Mouse (Mus musculus) 416B (cell line): ENCODE results near the gene Vgll3.
A peak's percentile ranks its signal among the peaks of the same experiment; 100 is the strongest.

Source experiments
- DNase-seq: peaks from one replicate; pipeline ENCODE4 v3.0.0; 2011; ENCODE audit warnings: low read depth

The Vgll3 gene

DNA sequence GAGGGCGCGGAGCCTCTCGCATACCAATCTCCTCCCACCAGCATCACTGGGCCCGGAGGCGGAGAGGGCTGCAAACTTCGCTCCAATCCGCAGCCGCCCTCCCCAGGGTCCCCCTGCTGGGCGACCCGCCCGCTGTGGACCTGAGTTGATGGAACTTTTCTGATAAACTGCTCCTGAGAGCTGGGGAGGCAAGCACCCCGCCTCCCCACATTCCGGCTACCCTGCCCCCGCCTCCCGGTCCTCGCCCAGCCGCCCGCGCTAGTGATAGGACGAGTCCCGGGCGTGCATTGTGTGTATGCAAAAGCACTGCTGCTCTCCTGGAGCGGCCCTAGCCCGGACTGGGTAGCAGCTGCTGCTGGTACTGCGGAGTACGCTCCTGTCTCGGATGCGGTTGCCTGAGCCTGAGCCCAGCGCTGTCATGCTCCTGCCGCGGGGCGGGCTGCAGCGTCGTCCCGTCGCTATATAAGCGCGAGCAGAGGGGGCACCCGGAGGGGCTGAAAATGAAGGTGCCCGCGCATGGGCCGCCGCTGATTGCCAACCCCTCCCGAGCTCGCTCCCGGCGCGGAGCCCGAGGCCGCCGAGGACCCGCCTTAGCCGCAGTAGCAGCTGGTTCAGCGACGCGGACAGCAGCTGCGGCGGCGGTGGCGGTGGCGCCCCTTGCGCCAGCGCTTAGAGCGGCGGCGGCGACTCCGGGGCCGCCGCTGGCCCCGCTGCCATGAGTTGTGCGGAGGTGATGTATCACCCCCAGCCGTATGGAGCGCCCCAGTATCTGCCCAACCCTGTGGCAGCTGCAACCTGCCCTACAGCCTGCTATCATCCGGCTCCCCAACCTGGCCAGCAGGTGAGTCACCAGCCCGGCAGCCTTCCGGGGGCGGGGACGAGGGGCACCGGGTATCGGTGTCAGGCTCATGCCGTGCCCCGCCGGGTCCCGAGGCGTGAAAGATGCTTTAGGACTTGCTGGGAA is at the start of gene Vgll3:
TSS of gene Vgll3 (plus strand) at position 340 of the 964 bp plus-strand sequence.
- DNase-seq = no peak

DNA sequence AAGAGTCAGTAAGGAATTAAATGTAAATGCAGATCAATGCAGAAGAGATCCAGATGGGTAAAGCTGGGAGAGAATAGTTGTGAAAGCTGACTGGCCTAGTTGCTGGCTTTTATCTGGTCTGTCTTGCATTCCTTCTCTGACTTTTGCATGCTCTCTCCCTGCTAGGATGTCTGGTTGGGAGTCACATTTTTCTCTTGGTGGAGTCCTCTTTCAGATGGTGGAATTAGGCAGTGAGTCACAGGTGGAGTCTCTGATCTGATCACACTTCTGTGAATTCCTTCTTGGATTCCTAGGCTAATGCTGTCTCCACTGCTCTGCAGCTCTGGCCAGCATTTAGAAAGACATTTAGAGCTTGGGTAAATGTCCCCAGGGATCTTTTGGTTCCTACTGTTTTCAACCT is 49.1 kb upstream of the Vgll3 start:
- no peak for DNase-seq

DNA sequence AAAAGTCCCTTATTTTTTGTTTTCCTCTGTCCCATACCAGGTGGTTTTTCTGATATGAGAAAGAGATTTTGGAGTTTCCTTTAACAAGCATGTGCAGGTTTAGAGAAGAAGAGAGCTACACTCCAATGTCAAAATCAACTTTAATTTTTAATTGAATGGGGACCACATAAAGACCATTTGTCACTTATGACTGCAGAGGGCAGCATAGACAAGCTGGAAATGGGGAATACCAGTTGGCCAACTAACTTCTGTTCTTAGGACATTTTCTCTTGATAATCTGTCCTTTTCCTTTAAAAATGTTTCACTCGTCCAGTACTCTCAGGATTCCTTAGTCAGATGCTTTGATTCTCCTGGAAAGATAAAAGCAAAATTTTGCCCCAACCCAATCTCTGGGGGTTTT is 29.1 kb upstream of the Vgll3 start:
- DNase-seq = peak; percentile 22

DNA sequence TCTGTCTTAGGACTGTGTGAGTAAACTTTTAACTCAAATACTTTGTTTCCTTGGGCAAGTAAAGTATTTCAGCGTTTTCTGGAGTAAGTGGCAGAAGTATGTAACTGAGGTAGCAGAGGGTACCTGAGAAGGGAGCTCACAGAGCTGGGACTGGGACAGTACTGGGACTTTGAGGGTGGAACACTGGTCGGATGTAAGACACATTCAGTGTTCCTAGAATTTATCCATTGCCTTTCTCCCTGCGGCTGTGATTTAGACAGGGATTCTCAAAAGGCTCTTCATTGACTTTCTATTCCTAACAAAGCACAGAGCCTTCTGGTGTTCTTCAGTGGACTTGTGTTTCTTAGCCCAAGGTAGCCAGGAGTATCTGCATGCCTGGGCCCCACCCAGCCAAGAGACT is 1.0 kb downstream of the Vgll3 start:
- no peak for DNase-seq

DNA sequence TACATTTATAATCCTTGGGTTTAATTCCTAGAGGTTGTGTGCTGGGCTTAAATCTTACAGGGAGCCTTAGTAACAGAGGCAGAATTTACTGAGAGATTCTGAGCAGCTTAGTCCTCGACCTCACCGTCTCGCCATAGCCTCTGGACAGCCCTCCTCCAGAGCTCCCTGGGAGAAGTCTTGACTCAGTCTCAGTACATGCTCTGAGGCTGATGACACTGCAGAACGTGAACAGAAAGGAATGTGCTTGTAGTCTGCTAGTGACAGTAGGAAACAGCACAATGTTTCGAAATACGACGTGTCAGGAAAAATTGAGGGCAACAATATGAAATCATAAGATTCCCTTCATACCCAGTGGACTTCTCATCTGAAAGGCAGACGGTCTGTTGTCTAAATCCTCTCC is 3.7 kb downstream of the Vgll3 start:
- DNase-seq = no peak

DNA sequence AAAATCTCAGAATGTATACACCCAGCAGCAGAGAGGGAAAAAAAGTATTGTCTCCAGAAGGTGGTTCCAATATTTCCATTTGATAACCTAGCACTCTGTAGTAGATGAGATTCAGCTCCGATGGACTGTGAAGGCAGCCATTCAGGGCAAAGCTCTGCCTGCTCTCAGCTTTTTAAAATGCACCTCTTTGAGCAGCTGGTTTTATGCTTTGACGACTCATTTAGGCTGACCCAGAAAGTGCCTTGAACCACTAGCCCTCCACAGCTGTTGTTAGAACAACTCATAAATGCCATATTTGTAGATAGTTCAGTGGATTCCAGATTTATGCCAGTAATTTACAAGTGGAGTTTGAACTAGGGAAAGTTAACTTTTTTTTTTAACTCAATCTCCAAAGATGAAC is 5.7 kb downstream of the Vgll3 start:
- DNase-seq = no peak

DNA sequence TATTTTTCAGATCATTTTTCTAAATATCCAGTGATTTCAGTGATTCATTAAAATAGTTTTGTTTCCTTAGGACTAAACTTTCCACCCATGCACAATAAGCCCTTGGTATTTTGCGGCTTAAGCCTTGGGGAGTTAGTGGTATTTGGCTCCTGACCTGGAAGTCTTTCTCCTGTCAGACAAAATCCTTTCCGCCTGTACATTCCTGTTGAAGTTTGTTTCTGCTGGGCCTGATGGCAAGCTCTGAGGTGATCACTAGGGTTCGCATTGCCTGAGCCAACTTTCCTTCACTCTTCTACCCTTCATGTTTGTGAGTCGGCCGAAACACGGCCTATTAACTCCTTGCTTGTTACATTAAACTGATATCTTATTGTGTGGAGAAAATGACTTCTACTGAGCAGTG is 8.7 kb downstream of the Vgll3 start:
- no peak for DNase-seq

DNA sequence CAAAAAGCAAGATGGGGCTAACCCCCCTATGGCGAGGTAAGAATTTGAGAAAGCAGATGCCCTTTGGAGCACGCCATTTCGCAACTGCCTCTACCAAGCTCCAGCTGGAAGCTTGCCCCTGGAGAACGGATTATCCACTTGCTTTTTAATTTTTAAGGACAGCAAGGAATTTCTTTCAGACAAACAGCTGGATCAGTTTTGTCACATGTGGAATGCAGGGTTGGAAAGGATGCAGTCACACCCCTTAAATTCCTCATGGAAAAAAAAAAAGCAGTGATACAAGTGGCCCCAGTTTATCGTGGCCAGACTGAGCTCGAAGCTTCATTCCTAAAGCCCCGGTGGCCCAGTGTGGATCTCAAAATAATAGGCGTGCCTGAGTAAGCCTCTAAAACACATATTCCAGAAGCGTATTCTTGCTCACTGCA is 13.1 kb downstream of the Vgll3 start:
- no peak for DNase-seq

DNA sequence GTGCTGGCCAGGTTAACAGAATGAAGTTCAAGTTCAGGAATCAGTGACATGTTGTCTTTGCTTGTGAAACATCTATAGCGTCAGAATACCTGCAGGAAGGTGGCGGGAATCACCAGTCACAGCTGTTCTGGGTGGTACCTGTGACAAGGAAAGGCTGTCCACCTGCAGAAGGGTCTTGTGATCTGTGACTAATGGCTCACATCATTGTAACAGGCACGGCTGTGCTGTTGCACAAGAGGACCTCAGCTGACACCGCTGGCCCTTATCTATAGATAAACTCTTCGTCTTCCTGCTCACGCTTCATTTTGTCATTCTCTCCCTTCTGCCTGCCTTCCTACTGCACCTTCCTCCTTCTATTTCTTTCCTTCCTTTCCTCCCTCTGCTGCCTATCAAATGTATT is 14.0 kb downstream of the Vgll3 start:
- DNase-seq = no peak

DNA sequence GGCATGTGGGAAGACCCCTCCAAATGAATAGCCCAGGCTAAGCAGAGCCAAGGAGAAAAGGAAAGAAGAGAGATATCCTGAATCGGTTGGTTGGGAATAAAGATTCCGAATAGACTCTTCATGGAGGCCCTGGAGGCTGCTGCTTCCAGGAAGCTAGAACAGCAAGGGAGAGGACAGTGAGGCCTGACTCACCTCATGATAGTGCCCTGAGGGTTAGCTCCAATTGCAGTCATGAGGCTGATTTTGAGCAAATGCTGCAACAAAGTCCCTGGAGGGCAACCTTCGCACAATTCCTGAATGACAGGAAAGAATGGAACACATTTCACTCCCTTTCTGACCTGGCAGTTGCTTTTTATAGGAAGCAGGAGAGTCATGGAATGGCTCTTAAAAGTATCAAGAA is 19.7 kb downstream of the Vgll3 start:
- no peak for DNase-seq

DNA sequence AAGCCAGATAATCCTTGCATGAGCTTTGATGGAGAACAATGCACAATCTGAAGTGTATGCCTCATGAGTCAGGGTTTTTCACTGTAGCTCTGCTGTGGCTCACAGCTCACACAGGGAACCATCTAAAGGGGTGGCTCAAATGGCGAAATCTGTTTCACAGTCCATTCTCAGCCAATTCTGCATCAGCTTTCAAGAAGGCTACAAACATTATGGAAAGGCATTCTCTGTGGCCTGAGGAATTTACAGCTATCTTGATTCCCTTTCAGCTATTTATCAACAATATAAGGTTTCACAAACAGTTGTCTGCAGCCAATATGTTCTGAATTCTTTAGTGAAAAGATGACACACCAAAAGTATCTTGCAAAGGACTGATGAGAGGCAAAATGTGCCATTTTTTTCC is 35.1 kb downstream of the Vgll3 start:
- DNase-seq = no peak

DNA sequence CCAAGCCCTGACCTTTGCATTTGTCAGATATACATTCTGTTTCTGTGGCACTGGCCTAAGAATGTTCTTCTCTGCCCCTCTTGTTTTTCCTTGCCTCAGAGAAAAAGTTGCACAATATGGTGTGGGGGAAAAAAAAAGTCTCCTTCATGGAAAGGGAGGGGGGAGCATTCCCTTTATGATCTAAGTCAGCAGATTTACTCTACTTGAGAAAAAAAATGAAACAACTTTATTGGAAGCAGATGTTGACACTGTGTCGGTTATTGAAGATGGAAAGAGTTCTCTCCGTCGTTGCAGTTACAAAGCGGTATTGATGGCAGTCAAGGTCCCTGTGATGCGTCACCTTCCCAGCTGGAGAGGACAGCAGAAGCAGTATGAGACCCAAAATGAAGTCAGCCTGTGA is 49.4 kb downstream of the Vgll3 start:
- no peak for DNase-seq

DNA sequence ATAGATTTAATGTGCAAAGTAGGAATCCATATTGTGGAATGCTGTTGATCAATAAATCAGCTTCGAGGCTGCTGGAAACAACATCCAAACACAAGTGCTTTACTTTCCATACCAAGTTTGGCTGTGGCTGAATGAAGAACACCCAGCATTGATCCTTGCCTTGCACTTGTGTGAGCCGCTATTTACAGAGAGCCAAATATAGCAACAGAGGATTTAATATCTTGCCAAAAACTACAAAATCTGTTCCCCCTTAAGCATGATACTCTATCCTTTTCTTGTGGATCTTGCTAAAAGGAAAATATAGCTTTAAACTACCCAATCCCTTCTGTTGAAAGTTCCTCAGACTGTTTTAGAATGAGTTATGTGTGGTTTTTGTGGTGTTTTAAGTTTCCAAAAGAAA is 52.9 kb downstream of the Vgll3 start:
- DNase-seq = no peak

DNA sequence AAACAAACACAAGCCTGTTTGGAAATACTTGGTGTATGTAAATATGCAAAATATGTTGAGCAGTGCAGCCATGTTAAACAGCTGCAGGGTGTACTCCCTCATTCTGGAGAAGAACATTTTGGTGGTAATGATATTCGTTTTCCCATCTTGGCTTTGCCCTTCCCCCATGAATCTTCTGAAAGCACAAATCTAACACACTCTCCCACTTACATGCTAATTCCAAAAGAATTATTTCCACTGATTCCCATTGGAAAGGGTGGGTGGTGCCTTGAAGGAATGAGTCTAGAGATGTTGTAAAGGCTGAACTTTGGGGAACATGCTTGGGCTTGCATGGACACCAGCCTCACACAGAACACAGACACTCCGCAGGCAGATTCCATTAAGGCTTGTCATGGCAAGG is 53.9 kb downstream of the Vgll3 start:
- DNase-seq = no peak

DNA sequence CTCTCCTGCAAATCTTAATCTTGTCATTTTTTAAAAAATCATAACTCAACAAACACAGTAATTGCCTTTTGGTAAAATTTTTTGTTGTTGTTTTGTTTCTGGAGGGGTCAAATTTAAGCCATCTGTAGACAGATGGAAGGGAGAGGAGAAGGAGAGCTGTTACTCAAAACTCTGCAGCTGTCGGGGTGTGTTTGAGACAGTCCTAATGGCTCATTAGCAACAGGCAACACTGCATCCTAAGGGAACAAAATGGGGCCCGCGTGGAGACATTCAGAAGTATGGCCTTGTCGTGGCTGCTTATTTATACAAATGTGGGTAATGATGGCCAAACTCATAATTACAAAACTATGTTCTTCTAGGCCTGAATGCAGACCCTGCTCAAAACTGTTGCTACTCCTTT is 73.9 kb downstream of the Vgll3 start:
- no peak for DNase-seq
